Mouse (Mus musculus): Measurements from ENCODE around the gene Plin2.

The Plin2 gene

GRCm38 (mm10) chr4:86669780-86670201 is at the start of gene Plin2:
TSS of gene Plin2 (minus strand) at chr4:86670060.
- peak; percentile 30 for DNase-seq

- no peak for DNase-seq
These were observed 49.2 kb upstream of the Plin2 start for GRCm38 (mm10) chr4:86718878-86719577.

GRCm38 (mm10) chr4:86717176-86717575 is 47.3 kb upstream of the Plin2 start:
- DNase-seq, result no peak

GRCm38 (mm10) chr4:86715341-86715740 is 45.5 kb upstream of the Plin2 start:
- DNase-seq, result no peak

GRCm38 (mm10) chr4:86713518-86713917 is 43.7 kb upstream of the Plin2 start:
- DNase-seq, result no peak

- peak; percentile 30 for DNase-seq
These were observed 42.9 kb upstream of the Plin2 start for GRCm38 (mm10) chr4:86712751-86713195.

- DNase-seq, result no peak
These were observed 40.9 kb upstream of the Plin2 start for GRCm38 (mm10) chr4:86710666-86711215.

- DNase-seq, result no peak
These were observed 40.3 kb upstream of the Plin2 start for GRCm38 (mm10) chr4:86710034-86710650.

GRCm38 (mm10) chr4:86708801-86709200 is 38.9 kb upstream of the Plin2 start:
- no peak for DNase-seq

- DNase-seq, result no peak
These were observed 29.5 kb upstream of the Plin2 start for GRCm38 (mm10) chr4:86699161-86699865.

GRCm38 (mm10) chr4:86696890-86697289 is 27.0 kb upstream of the Plin2 start:
- no peak for DNase-seq

GRCm38 (mm10) chr4:86695081-86695480 is 25.2 kb upstream of the Plin2 start:
- peak; percentile 51 for DNase-seq

GRCm38 (mm10) chr4:86692931-86693330 is 23.1 kb upstream of the Plin2 start:
- DNase-seq, result no peak

- DNase-seq, result no peak
These were observed 21.4 kb upstream of the Plin2 start for GRCm38 (mm10) chr4:86691290-86691689.

- DNase-seq, result no peak
These were observed 20.9 kb upstream of the Plin2 start for GRCm38 (mm10) chr4:86690768-86691167.

- DNase-seq, result no peak
These were observed 20.3 kb upstream of the Plin2 start for GRCm38 (mm10) chr4:86690194-86690593.

- no peak for DNase-seq
These were observed 19.3 kb upstream of the Plin2 start for GRCm38 (mm10) chr4:86689056-86689735.

- DNase-seq, result no peak
These were observed 16.7 kb upstream of the Plin2 start for GRCm38 (mm10) chr4:86686564-86686963.

GRCm38 (mm10) chr4:86686009-86686366 is 16.1 kb upstream of the Plin2 start:
- no peak for DNase-seq

GRCm38 (mm10) chr4:86685231-86686008 is 15.6 kb upstream of the Plin2 start:
- DNase-seq, result no peak

- DNase-seq, result no peak
These were observed 14.9 kb upstream of the Plin2 start for GRCm38 (mm10) chr4:86684806-86685205.

GRCm38 (mm10) chr4:86683746-86684145 is 13.9 kb upstream of the Plin2 start:
- DNase-seq, result no peak

Data from right cerebral cortex, postnatal 14 days (tissue).